Mouse (Mus musculus) liver, adult 2 months (tissue): ENCODE results near the gene Fgfr2.

ENCODE experiments used
- CTCF ChIP-seq: fragments of 200-500 bp; IDR thresholded peaks from 2 replicates; pipeline ENCODE4 v1.5.1; 2011; ENCODE audit warnings: low read depth, low read length, control low read depth
- POLR2A ChIP-seq: fragments of 200-500 bp; IDR thresholded peaks from 2 replicates; pipeline ENCODE4 v1.6.1; 2011; ENCODE audit warnings: low read length, control low read depth; ENCODE audit not compliant: insufficient read depth; ENCODE audit errors: extremely low read depth

DNA sequence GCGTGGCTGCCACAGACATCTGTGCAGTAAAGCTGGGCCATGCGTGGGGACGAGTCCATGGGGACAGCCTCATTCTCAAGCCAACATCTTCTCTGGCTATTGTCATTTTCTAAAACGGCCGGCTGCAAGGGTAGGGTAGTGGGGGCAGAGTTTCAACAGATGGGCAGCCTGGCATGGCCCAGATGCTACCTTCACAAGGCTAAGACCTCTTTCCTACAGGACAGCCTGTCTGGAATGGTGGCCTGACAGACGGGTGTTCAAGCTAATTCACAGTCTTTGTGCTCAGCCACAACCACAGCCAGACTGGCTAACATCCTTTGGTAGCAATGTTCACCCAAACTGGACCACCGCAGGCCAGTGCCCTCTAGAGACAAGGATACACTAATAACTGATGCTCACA, 392.6 kb downstream of the Fgfr2 start:
- TF ChIP-seq CTCF (no peak), POLR2A (no peak)
